Mouse (Mus musculus): ENCODE results near the gene Plekhh1.
"Not testable (repeated sequence)": the region's sequence is repeated elsewhere in the genome, so short reads cannot be mapped to it uniquely, and the experiment has no call there.

Plekhh1 gene

DNA sequence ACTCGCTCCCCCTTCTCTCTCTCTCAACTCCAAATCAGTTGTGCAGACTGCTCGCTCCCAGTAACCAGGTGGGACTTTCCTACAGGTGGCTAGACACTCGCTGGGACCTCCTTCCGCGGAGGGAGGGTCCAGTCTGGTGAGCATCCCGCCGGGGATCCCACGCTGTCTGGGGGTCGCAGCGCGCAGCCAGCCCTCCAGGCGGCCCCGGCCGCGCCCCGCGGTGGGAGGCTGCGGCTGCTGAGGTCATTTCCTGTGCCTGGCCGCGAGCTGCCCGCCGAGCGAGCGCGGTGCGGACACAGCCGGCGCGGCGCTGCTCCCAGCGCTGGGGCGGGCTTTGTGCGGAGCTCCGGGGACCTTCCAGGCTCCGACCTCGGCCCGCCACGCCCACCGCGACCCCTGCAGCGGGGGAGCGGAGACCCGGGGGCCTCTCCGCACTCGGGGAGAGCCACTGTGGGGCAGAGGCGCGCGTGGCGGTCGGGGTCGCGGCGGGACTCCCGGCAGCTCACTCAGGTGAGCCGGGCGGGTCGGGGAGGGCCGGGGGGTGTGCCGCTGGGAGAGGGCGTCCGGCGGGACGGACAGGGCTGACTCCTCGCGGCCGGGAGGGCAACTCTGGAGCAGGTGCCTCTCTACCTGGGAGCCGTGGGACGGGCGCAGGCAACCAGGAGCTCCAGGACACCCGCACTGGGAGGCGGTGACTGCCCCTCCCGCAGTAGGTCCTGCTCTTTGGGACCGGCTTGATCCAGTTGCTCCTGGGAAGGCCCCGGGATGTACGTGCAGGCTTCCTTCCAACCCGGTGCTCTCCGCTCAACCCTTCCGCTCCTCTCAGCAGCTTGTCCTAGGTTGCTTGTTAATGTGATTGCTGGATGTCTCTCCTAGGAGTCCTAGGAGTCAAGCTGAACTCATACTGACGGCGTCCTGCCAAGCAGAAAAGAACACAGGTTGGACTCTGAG lies at the start of gene Plekhh1:
Gene Plekhh1, plus strand, starts transcription at position 253 of the 951 bp plus-strand sequence.
- DNase-seq = peak; percentile 84

- DNase-seq = no peak
Measured at GRCm38 (mm10) chr12:78980683-78981091, 48.3 kb upstream of the Plekhh1 start.

DNA sequence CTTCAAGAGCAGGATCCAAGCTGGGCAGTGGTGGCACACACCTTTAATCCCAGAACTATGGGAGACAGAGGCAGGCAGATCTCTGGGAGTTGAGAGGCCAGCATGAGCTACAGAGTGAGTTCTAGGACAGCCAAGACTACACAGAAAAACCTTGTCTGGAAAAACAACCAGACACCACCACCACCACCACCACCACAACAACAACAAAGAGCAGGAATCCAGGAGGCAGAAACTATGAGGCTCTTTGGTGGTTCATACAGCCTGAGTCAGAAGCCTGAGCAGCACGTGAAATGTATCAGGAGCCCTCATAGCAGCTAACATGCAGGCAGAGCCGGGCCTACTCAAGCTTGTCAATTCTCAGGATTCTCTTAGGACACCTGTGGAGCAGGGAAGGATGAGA lies 47.8 kb upstream of the Plekhh1 start:
- no peak for DNase-seq

DNA sequence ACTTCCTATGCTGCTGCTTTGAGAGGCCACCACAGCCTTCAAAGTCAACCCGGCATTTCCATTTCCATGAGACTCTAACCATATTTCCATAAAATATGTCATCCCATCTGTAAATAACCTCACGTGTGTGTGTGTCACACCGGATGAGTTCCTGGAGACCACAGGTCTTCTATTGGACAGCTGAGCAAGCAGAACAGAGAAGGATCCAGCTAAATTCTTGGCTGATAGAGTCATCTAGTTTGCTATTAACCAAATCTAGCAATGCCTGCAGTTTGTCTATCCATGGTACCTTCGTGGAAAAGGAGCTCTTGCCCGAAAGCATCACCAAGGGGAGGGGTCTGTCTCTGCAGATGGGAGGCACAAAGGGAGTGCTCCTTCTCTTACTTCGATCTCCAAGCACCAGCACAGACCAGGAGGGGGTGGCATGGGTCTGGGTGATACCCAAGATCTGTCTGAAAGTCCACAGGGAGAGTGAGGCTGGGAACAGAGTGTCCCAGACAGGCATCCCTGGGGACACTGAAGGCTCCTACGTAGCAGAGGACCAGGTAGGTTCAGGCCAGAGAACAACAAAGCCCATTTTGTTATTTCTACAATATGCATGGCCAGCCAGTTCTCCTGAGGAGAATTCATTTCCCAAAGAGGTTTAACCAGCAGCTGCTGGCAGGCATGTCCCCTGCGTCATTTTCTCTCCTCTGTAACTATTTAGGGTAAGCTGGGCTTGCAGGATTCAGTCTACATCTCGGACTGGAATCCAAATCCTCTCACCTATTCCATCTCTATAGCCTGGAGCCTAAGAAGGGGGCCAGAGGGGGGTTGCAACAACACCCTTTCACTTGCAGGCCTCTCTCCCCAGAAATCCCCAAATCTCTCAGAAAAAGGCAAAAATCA lies 46.8 kb upstream of the Plekhh1 start:
- peak; percentile 31 for DNase-seq

DNA sequence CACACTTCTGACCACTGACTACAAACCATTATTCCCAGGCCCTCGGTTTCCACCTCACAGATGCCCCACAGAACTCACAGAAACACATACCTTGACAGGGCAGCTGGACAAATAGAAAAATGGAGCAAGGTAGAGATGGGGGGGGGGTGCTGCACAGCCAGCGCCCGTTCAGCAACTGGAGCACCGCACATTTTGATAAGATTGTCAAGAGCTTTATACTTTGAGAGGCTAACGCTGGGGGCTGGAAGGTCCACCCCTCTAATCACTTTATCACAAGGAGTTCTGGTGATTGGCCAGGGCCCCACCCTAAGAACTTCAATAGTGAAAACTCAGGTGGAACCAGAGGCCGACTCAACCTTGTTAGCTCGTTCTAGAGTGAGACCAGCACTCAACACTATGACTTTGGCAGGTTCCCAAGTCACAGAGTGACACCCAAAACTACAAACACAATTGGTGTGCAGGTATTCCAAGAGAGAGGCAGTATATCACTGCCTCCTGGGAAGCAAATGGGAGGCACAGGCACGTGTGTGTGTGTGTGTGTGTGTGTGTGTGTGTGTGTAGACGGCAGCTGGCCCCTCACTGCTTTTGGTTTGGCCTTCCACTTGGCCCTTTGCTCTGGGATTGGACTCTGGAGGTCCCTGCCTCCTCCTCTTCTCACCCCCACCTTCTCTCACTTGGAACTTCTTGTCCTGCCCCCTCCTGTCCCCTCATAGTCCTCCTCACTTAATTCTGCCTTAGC lies 45.5 kb upstream of the Plekhh1 start:
- DNase-seq = no peak

- peak; percentile 85 for DNase-seq
Measured at GRCm38 (mm10) chr12:78984035-78984432, 44.9 kb upstream of the Plekhh1 start.

DNA sequence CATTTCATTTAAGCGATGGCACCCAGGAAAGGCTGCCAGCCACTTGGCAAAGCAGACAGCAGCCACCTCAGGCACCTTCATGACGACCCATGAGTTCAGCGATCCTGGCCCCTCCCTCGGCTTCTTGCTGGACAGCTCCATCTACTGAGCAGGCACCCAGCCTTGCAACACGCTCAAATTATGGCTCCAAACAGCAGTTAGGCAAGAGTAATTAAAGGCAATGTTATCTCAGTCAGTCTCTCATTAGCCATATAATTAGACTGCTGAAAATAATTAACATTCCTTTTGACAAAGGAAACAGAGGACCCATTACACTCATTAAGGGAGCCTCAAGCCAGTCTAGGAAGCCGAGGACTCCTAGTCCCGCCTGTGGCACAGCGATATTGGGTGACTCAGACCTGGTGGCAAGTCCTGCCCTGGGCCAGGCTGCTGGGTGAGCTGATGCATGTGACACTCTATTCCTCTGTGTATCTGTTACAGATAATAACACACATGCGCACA lies 41.3 kb upstream of the Plekhh1 start:
- DNase-seq = peak; percentile 78

- DNase-seq = no peak
Measured at GRCm38 (mm10) chr12:78996271-78996670, 32.7 kb upstream of the Plekhh1 start.

DNA sequence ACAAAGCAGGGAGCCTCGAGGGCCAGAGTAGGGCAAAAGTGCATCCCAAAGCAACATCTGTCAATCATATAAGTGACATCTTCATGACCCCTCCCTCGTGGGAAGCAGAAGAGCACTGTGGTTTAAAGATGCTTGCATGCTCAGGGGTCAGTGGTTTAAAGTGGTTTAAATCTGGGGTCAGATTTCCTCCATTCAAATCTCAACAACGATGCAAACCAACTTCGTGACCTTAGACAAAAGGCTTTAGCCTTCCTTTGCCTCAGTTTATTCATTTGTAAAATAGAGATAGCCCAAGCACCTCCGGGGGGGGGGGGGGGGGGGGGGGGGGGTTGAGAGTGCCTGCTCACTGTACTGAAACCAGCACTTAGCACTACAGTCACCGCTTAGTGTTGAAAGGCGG lies 32.3 kb upstream of the Plekhh1 start:
- DNase-seq = no peak

DNA sequence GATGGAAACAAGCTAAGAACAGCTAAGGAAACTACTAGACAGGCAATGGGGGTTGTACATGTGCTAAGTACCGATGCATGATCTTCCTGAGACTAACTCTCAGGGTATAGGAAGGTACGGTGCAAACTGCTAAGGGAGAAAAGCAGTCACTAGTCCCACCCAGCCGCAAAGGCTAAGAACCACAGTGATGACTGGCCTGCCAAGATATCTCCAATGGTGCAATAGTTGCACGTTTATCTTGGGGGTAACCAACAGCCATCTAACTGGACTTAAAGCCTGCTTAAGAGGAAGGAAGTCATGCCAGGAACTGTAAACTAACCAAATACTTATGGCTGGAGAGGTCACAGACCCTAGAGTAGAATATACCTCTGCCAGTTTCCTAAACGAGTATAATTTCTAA lies 26.6 kb upstream of the Plekhh1 start:
- no peak for DNase-seq

GRCm38 (mm10) chr12:79002978-79003377 lies 26.0 kb upstream of the Plekhh1 start:
- DNase-seq = no peak

DNA sequence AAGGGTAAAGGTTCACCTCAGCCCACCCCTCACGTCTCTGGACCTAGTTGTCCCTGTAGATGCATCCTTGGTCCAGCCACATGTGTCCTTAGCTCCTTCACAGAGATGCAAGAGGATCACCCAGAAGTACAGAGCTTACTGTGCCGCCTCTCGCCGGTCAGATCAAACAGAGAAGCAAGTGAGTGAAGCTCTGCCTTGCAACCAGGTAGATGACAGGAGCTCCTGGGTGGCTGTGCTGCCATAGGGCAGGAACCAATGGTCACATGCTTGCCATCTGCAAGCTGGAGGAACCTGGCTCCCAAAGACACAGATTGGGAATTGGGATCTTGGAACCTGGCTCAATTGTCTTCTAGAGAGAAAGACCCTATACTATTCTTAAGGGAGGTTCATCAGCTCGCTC lies 23.5 kb upstream of the Plekhh1 start:
- DNase-seq = no peak

GRCm38 (mm10) chr12:79006076-79006475 lies 22.9 kb upstream of the Plekhh1 start:
- no peak for DNase-seq

GRCm38 (mm10) chr12:79006478-79007125 lies 22.4 kb upstream of the Plekhh1 start:
- peak; percentile 84 for DNase-seq

DNA sequence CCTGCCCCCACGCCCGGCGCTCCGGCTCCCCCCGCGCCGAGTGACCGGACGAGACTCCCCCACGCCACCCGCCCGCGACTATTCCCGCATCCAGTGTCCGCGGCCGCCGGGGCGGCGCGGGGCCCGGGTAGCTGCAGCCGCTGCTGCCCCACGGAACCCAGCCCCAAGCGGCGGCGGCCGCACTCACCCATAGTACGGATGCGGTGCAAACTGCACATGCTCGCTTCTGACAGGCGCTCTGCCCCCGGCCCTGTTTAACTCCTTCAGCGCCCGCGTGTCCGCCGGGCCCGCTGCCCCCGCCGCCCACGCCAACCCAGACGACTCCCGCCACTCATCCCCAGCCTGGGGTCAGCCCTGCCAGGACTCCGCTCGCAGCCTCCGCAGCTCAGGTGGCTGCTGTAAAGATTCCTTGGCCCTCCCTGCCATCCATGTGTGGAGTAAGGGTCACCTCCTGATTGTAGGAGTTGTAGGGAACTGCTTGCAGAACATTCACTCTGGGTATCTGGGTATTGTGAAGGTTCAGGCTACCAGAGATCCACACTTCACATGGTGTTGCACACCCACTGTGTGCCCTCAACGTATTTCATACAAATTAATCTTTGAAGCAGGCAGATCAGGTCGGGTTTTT lies 21.7 kb upstream of the Plekhh1 start, which contains the start of gene Tmem229b:
Gene Tmem229b, minus strand, starts transcription at position 502 of the 628 bp plus-strand sequence.
- DNase-seq = peak; percentile 80

DNA sequence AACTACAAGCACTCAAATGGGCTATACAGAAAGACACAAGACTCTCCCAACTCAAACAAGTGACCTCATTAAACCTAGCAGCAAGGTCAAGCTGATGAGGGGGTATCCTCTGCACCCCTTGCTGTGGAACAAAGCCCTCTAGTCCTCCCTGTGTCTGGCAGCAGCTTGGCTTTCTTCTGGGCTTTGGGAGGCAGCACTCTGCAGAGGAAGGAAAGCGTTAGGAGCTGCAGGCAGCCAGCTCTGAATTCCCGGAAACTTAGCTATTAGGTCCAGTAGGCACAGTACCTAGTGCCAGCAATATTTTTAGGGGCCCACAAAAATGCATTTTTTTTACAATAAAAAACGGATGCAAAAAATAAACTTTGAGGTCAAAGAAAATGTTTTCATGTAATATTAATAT lies 18.4 kb upstream of the Plekhh1 start:
- no peak for DNase-seq

GRCm38 (mm10) chr12:79016109-79016508 lies 12.9 kb upstream of the Plekhh1 start:
- peak; percentile 62 for DNase-seq

DNA sequence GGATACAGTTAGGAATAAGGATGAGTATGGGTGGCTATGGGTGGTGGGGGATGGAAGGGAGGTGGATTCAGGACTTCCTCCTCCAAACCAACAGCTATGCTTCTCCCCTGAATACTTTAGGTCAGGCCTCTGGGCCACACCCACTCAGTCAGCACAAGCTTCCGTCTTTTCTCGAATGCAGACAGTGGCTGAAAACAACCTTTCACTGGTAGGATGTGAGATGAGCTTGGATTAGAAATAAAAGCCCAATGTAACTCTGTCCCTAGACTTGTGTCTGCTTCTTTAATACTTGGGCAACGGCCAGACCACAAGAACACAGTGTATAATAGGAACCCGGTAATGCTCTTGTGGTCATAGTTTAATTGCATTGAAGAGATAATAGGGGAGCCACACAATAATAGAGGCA lies 11.0 kb upstream of the Plekhh1 start:
- no peak for DNase-seq

- no peak for DNase-seq
Measured at GRCm38 (mm10) chr12:79021902-79022301, 7.1 kb upstream of the Plekhh1 start.

GRCm38 (mm10) chr12:79022882-79023281 lies 6.1 kb upstream of the Plekhh1 start:
- DNase-seq = peak; percentile 76

DNA sequence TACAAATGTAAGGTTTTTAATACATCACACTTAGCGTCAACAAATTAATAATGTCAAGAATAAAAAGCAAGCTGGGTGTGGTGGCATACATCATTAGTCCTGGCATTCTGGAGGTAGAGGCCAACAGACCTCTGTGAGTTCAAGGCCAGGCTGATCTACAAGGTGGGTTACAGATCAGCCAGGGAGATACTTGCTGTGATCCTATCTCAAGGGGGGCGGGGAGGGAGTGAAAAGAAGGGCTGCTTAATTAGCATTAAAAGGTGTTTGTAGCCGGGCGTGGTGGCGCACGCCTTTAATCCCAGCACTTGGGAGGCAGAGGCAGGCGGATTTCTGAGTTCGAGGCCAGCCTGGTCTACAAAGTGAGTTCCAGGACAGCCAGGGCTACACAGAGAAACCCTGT lies 1.4 kb upstream of the Plekhh1 start:
- DNase-seq = not testable (repeated sequence)

DNA sequence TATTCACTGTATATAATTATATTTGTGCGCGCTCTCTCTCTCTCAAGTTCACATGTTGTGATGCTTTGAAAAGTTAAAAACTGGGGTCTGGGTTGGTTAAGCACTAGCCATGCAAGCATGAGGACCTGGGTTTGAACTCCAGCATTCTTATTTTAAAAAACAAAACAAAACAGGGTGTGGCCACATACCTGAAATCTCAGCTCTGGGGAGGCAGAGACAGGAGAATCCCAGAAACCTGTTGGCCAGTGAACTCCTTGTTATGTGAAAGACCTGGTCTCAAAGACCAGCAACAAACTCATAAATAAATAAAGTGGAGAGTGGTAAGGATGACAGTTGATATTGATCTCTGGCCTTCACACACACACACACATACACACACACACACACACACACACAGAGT lies 5.4 kb downstream of the Plekhh1 start:
- DNase-seq = no peak

Data from retina, postnatal 1 day (tissue).